Mouse (Mus musculus) midbrain, embryonic 12.5 days (tissue): Measurements from ENCODE around the gene Gm20708. TPM values are rescaled to one million over a fixed set of nuclear protein-coding genes. Genes with fewer than 3 reads are reported as not detected.

Experiments used
- ATAC-seq: fragments of 200-750 bp; cut with Nextera tagmentation; 2 replicates; pipeline ENCODE4 v1.8.0; 2017; ENCODE audit warnings: low read depth, moderate TSS enrichment, moderate library complexity; ENCODE audit not compliant: low FRiP score
- H3K27ac ChIP-seq: fragments of 300-500 bp; sonication (generic); replicated peaks from 2 replicates; pipeline ENCODE4 v1.5.1; 2016; ENCODE audit warnings: mild to moderate bottlenecking
- H3K27me3 ChIP-seq: fragments of 300-500 bp; sonication (generic); 2 replicates; pipeline ENCODE4 v1.6.1; 2016; ENCODE audit warnings: mild to moderate bottlenecking
- H3K36me3 ChIP-seq: fragments of 300-500 bp; sonication (generic); 2 replicates; pipeline ENCODE4 v1.6.1; 2016
- H3K4me1 ChIP-seq: fragments of 300-500 bp; sonication (generic); 2 replicates; pipeline ENCODE4 v1.6.1; 2016
- H3K4me2 ChIP-seq: fragments of 300-500 bp; sonication (generic); replicated peaks from 2 replicates; pipeline ENCODE4 v1.6.1; 2016; ENCODE audit warnings: mild to moderate bottlenecking, moderate library complexity
- H3K4me3 ChIP-seq: fragments of 300-500 bp; sonication (generic); 2 replicates; pipeline ENCODE4 v1.5.1; 2016; ENCODE audit warnings: mild to moderate bottlenecking
- H3K9ac ChIP-seq: fragments of 300-500 bp; sonication (generic); replicated peaks from 2 replicates; pipeline ENCODE4 v1.6.1; 2016; ENCODE audit warnings: mild to moderate bottlenecking, moderate library complexity
- H3K9me3 ChIP-seq: fragments of 300-500 bp; sonication (generic); 2 replicates; pipeline ENCODE4 v1.6.1; 2016; ENCODE audit warnings: mild to moderate bottlenecking
- WGBS: fragments of 180-500 bp; shearing (Covaris S2); methylation state at CpG from one replicate; pipeline ENCODE4 v1.1.7; 2016; 5-methylcytosine and 5-hydroxymethylcytosine counted together
- polyA plus RNA-seq: library from polyadenylated mRNA; unstranded; fragments of >200 nt; fragmentation: Nextera tagmentation; extraction: Ambion mirVana; gene quantifications from 2 replicates; pipeline ENCODE4 v1.2.1, GENCODE M21; 2016

The Gm20708 gene
- polyA plus RNA-seq, 1 experiment from 2014 or later = 0.56 TPM

DNA sequence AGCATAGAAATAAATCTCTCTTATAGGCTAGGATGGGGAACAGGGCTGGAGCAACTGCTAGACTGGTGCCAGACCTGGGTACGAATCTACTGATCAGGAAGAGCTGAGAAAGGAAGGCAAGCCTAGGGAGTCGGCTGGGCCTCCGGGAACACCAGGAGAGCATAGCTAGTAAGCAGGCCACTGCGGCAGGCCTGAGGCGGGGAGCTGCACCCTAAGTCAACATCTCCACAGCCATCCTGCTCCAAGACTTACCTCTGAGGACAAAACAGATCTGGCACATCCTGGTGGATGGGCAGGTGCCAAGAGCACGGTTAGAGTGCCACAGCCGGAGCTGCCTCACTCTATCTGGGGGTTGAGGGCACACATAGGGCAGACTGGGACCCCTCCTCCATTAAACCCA is 10.7 kb downstream of the Gm20708 start:
- Histone ChIP-seq H3K36me3 (peaks cover 60% of the 10 kb centered on the region), H3K4me1 (peaks cover 25% of the 10 kb centered on the region), H3K4me3 (no peak overlapping the region), H3K27ac (no peak overlapping the region), H3K9me3 (no peaks in the 10 kb centered on the region), H3K4me2 (no peak overlapping the region), H3K27me3 (no peaks in the 10 kb centered on the region), H3K9ac (no peak overlapping the region)
- no peak for ATAC-seq
- WGBS = 91% methylated on average over 7 of the region's 7 CpGs

DNA sequence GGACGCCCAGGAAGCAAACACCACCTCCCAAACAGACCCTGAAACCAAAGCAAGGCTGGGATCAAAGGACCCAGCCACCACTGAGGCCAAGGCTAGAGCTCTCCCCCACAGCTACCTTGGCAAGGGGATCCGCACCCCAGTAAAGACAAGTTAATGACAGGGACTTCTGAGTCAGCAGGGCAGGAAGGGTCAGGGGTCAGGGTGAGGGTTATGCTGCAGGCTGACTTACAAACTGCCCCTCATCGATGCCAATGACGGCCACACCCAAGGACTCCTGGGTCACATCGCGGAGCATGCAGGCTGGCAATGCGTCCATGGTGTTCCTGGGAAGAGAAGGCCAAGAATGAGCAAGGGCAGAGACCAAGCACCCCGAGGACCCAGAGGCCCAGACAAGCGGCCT is 12.4 kb downstream of the Gm20708 start:
- H3K36me3 ChIP-seq = peaks cover 45% of the 10 kb centered on the region
- no peak for ATAC-seq
- no peak overlapping the region for H3K27ac ChIP-seq
- H3K9me3 ChIP-seq = no peaks in the 10 kb centered on the region
- WGBS = 92% methylated on average over 9 of the region's 9 CpGs
- H3K4me1 ChIP-seq = peaks cover 42% of the 10 kb centered on the region
- no peaks in the 10 kb centered on the region for H3K27me3 ChIP-seq
- H3K9ac ChIP-seq = no peak overlapping the region
- no peak overlapping the region for H3K4me3 ChIP-seq
- no peak overlapping the region for H3K4me2 ChIP-seq

GRCm38 (mm10) chr11:117822728-117823241 is 13.3 kb downstream of the Gm20708 start:
- no peak overlapping the region for H3K4me2 ChIP-seq
- peaks cover 36% of the 10 kb centered on the region for H3K36me3 ChIP-seq
- no peak overlapping the region for H3K27ac ChIP-seq
- no peaks in the 10 kb centered on the region for H3K27me3 ChIP-seq
- peaks cover 51% of the 10 kb centered on the region for H3K4me1 ChIP-seq
- H3K9me3 ChIP-seq = no peaks in the 10 kb centered on the region
- no peak overlapping the region for H3K9ac ChIP-seq
- no peak for ATAC-seq
- no peak overlapping the region for H3K4me3 ChIP-seq
- WGBS = 95% methylated on average over 7 of the region's 7 CpGs

- H3K4me1 ChIP-seq = peaks cover 56% of the 10 kb centered on the region
- no peak for ATAC-seq
- no peak overlapping the region for H3K9ac ChIP-seq
- no peaks in the 10 kb centered on the region for H3K9me3 ChIP-seq
- H3K36me3 ChIP-seq = peaks cover 31% of the 10 kb centered on the region
- no peaks in the 10 kb centered on the region for H3K27me3 ChIP-seq
- no peak overlapping the region for H3K4me2 ChIP-seq
- H3K27ac ChIP-seq = no peak overlapping the region
- WGBS = 95% methylated on average over 6 of the region's 6 CpGs
- H3K4me3 ChIP-seq = no peak overlapping the region
Observed at GRCm38 (mm10) chr11:117823411-117823810, 13.9 kb downstream of the Gm20708 start.

GRCm38 (mm10) chr11:117824060-117824969 is 14.8 kb downstream of the Gm20708 start:
- Histone ChIP-seq H3K4me2 (peak overlapping the region; percentile 86), H3K36me3 (peaks cover 23% of the 10 kb centered on the region), H3K9ac (peak overlapping the region; percentile 78), H3K4me3 (peak overlapping the region; percentile 57), H3K27me3 (no peaks in the 10 kb centered on the region), H3K9me3 (no peaks in the 10 kb centered on the region), H3K4me1 (peaks cover 60% of the 10 kb centered on the region), H3K27ac (no peak overlapping the region)
- 28% methylated on average over 23 of the region's 23 CpGs for WGBS
- peak; percentile 77 for ATAC-seq

DNA sequence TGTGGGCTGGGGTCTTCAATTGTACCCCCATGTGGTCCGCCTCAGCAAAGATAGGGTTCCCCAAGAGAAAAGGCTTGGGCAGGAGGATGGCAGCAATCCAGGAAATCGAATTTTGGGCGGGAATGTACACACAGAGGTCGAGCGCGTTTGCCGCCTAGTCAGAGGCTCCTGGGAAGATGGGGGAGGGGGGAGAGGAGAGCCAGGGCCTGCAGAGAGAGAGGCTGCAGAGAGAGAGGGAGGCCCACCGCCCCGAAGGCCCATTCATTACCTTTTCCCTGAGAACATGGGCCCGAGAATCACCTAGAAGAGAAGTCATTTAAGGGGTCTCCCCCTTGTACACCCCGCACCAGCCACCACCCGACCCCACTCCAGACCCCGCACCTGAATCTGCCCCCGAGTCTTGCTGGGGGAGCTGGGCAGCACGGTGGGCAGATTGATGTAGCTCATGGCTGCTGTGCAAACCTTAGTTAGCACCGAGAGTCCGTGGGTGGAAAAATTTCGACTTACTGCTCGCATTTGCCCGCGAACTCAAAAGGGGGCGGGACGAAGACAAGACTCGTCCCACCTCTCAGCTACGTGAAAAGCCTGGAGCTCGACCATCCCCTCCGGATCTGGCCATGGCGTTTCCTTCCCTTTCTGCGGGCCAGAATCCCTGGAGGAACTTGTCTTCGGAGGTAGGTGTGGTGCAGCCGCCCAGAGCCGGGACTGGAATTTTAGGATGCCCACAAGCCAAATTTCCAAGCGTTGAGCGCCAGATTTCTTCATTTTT is 16.0 kb downstream of the Gm20708 start, which contains the start of the genes Afmid and Tk1:
Gene Afmid (plus strand): TSS at position 592 of the 769 bp plus-strand sequence.
Gene Tk1 (minus strand): TSS at position 760 of the 769 bp plus-strand sequence.
- peak within 1 kb of the TSS; percentile 86 for H3K4me2 ChIP-seq
- no peaks in the 10 kb centered on the region for H3K9me3 ChIP-seq
- no peaks in the 10 kb centered on the region for H3K27me3 ChIP-seq
- peaks cover 19% of the 10 kb centered on the region for H3K36me3 ChIP-seq
- H3K4me1 ChIP-seq = peaks cover 53% of the 10 kb centered on the region
- under 1% methylated on average over 34 of the region's 34 CpGs for WGBS
- peak within 1 kb of the TSS; percentile 78 for H3K9ac ChIP-seq
- H3K27ac ChIP-seq = peak within 1 kb of the TSS; percentile 83
- ATAC-seq = peak; percentile 55; the same call in 1 of the 2 replicates
- peak within 1 kb of the TSS; percentile 57 for H3K4me3 ChIP-seq

DNA sequence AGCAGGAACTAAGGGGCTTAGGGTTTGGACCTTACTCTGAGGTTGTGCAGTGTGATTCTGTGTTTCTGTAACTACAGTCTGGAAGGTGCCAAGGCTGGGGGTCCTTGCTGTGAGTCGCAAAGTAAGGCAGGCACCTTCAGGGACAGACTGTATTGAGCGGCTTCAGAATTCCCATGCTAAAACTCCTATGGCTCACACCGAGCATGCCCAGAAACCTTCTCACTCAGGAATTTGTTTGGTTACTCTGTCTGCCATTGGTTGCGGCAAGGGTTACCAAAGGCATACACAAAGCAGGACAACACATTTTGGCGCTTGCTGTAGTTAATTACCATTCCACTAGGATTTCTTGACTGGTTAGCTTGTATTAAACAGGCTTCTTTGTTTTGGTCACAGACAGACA is 16.7 kb downstream of the Gm20708 start:
- Histone ChIP-seq H3K4me2 (peak overlapping the region; percentile 86), H3K9me3 (no peaks in the 10 kb centered on the region), H3K36me3 (peaks cover 15% of the 10 kb centered on the region), H3K27me3 (no peaks in the 10 kb centered on the region), H3K4me3 (peak overlapping the region; percentile 57), H3K4me1 (peaks cover 53% of the 10 kb centered on the region), H3K9ac (peak overlapping the region; percentile 78), H3K27ac (peak overlapping the region; percentile 83)
- 11% methylated on average over 5 of the region's 5 CpGs for WGBS
- no peak for ATAC-seq

GRCm38 (mm10) chr11:117826916-117827315 is 17.4 kb downstream of the Gm20708 start:
- no peak for ATAC-seq
- Histone ChIP-seq H3K36me3 (peaks cover 7% of the 10 kb centered on the region), H3K27me3 (no peaks in the 10 kb centered on the region), H3K4me1 (peaks cover 56% of the 10 kb centered on the region), H3K9ac (no peak overlapping the region), H3K4me3 (no peak overlapping the region), H3K9me3 (no peaks in the 10 kb centered on the region), H3K4me2 (0 out of 2 replicates have a peak overlapping the region, but pooled peaks have one; percentile 86), H3K27ac (no peak overlapping the region)
- WGBS = 69% methylated on average over 8 of the region's 8 CpGs

GRCm38 (mm10) chr11:117827386-117827785 is 17.9 kb downstream of the Gm20708 start:
- WGBS = 72% methylated on average over 3 of the region's 3 CpGs
- Histone ChIP-seq H3K9me3 (no peaks in the 10 kb centered on the region), H3K27me3 (no peaks in the 10 kb centered on the region), H3K4me2 (no peak overlapping the region), H3K27ac (no peak overlapping the region), H3K4me1 (peaks cover 60% of the 10 kb centered on the region), H3K36me3 (peaks cover 6% of the 10 kb centered on the region; the same call in 1 of the 2 replicates), H3K9ac (no peak overlapping the region), H3K4me3 (no peak overlapping the region)
- ATAC-seq = no peak

DNA sequence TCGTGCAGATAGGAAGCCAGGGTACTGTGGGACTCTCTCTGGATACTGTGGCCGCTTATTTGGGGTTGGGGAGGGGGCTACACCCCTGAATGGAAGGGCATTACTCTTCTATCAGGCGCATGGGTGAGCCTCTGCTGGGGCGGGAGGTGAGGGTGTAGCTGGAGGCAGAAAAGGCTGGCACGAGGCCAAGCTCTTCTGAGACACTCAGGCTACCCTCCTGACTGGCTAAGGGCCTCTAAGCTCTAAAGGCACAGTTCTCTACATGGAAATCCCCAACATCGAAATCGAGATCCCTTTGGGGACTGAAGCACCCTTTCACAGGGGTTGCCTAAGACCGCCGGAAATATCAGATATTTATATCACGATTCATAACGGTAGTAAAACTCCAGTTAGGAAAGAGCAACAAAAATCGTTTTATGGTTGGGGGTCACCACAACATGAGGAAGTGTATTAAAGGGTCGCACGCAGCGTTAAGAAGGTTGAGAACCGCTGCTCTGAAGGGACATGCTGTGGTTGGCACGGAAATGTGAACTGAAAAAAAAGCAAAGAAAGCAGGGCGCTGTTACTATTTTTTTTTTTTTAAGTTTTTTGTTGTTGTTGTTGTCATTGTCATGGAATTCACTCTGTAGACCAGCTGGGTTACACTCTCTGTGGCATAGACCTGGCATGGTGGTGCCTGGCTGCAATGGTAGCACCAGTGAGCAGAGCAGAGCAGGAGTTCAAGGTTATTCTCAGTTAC is 18.9 kb downstream of the Gm20708 start:
- ATAC-seq = no peak
- H3K4me1 ChIP-seq = peaks cover 62% of the 10 kb centered on the region

More for the DNA sequence above, 18.9 kb downstream of the Gm20708 start:
- 0 out of 2 replicates have a peak overlapping the region, but pooled peaks have one; percentile 15 for H3K9ac ChIP-seq
- no peak overlapping the region; the same call in 1 of the 2 replicates for H3K4me2 ChIP-seq
- WGBS = 88% methylated on average over 18 of the region's 18 CpGs
- H3K27ac ChIP-seq = peak overlapping the region; percentile 25; the same call in 1 of the 2 replicates
- no peaks in the 10 kb centered on the region for H3K27me3 ChIP-seq
- H3K9me3 ChIP-seq = no peaks in the 10 kb centered on the region
- H3K36me3 ChIP-seq = peaks cover 3% of the 10 kb centered on the region; the same call in 1 of the 2 replicates
- no peak overlapping the region for H3K4me3 ChIP-seq
